In the genomic region with DNA sequence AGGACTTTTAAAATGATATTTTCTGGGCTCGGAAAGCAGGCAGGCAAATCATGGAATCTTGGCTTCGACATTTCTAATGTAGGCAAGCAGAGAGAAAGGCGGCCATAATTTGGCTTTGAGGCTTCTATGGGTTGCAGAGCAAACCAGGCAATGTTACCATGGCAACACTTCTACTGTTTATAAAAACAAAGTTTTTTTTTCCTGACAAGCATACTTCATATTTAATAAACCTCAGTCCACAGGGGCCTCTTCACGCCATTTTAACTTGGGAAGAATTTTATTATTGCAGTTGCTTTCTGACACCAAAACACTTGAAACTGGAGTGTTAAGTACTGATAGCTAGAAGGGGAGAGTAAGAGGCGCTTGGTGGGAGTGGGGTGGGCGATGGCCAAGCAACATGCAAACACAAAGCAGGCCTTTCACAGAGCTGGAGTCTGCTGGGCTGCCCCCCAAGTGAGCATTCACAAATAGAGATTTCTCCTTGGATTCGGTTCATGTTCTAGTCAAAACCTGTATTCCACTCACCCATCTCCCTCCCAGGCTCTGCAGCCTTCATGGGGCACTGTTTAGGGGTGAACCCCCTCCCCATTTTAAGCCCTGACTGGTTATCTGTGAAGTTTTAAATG, we compare ENCODE assay signal across 9 mouse cellular contexts. TPM values are rescaled to one million over a fixed set of nuclear protein-coding genes. Genes with fewer than 3 reads are reported as not detected.
DNase-seq lines count a peak whose midpoint lies in the region; ATAC-seq and TF ChIP-seq lines count a peak whose summit lies in the region.
"Had no signal": no experiment of that assay in that cellular context is flagged by ENCODE, and none has a peak within 500 bp of the region (broad histone marks: within the 10 kb centered on the region; RNA-seq: fewer than 3 reads in every experiment).

No protein-coding gene starts in this region.

- H3K4me3 ChIP-seq in kidney, postnatal 0 days (replicated peaks; ENCODE audit: low read depth, low read length) = no peak overlapping the region
- H3K4me3 ChIP-seq in kidney, embryonic 14.5 days (ENCODE audit: low read length) = no peak overlapping the region
- no peak overlapping the region for H3K4me3 ChIP-seq in embryonic facial prominence, embryonic 10.5 days
- no peak overlapping the region for H3K4me3 ChIP-seq in hindbrain, embryonic 15.5 days
- H3K4me3 ChIP-seq in midbrain, embryonic 16.5 days (ENCODE audit: low read depth, low read length) = no peak overlapping the region
- H3K4me3 ChIP-seq in kidney, embryonic 15.5 days (replicated peaks) = no peak overlapping the region

- no peaks in the 10 kb centered on the region for H3K36me3 ChIP-seq in kidney, postnatal 0 days (ENCODE audit: insufficient read depth, low read length)
- H3K36me3 ChIP-seq in kidney, embryonic 14.5 days (ENCODE audit: control insufficient read depth, insufficient read depth, low read length) = no peaks in the 10 kb centered on the region
- H3K36me3 ChIP-seq in embryonic facial prominence, embryonic 10.5 days (replicated peaks) = no peaks in the 10 kb centered on the region
- H3K36me3 ChIP-seq in hindbrain, embryonic 15.5 days = no peaks in the 10 kb centered on the region
- H3K36me3 ChIP-seq in midbrain, embryonic 16.5 days (ENCODE audit: control insufficient read depth, insufficient read depth, low read length) = no peaks in the 10 kb centered on the region
- H3K36me3 ChIP-seq in kidney, embryonic 15.5 days = no peaks in the 10 kb centered on the region

- 53% methylated on average over 7 of the region's 7 CpGs for WGBS in kidney, postnatal 0 days
- 61% methylated on average over 7 of the region's 7 CpGs for WGBS in kidney, embryonic 14.5 days
- WGBS in embryonic facial prominence, embryonic 10.5 days = 70% methylated on average over 7 of the region's 7 CpGs
- WGBS in hindbrain, embryonic 15.5 days = 25% methylated on average over 7 of the region's 7 CpGs
- 37% methylated on average over 7 of the region's 7 CpGs for WGBS in midbrain, embryonic 16.5 days
- 56% methylated on average over 7 of the region's 7 CpGs for WGBS in kidney, embryonic 15.5 days

- no peak overlapping the region for H3K27ac ChIP-seq in kidney, postnatal 0 days
- no peak overlapping the region for H3K27ac ChIP-seq in kidney, embryonic 14.5 days (ENCODE audit: low read depth, low read length)
- H3K27ac ChIP-seq in embryonic facial prominence, embryonic 10.5 days (replicated peaks) = peak overlapping the region; percentile 55
- H3K27ac ChIP-seq in hindbrain, embryonic 15.5 days (replicated peaks) = peak overlapping the region; percentile 80
- H3K27ac ChIP-seq in midbrain, embryonic 16.5 days (ENCODE audit: low read length) = peak overlapping the region; percentile 71
- no peak overlapping the region for H3K27ac ChIP-seq in kidney, embryonic 15.5 days

- H3K4me1 ChIP-seq in kidney, postnatal 0 days (replicated peaks; ENCODE audit: insufficient read depth, low read length) = peaks cover 10% of the 10 kb centered on the region
- H3K4me1 ChIP-seq in kidney, embryonic 14.5 days (ENCODE audit: control insufficient read depth, insufficient read depth, low read length) = peaks cover 27% of the 10 kb centered on the region
- peaks cover 31% of the 10 kb centered on the region for H3K4me1 ChIP-seq in embryonic facial prominence, embryonic 10.5 days
- H3K4me1 ChIP-seq in hindbrain, embryonic 15.5 days (replicated peaks) = peaks cover 38% of the 10 kb centered on the region
- peaks cover 10% of the 10 kb centered on the region for H3K4me1 ChIP-seq in midbrain, embryonic 16.5 days (ENCODE audit: control insufficient read depth, insufficient read depth, low read length)
- H3K4me1 ChIP-seq in kidney, embryonic 15.5 days = peaks cover 44% of the 10 kb centered on the region

- no peaks in the 10 kb centered on the region for H3K9me3 ChIP-seq in kidney, postnatal 0 days (replicated peaks; ENCODE audit: low read length)
- no peaks in the 10 kb centered on the region for H3K9me3 ChIP-seq in kidney, embryonic 14.5 days (ENCODE audit: control insufficient read depth, low read length)
- no peaks in the 10 kb centered on the region for H3K9me3 ChIP-seq in embryonic facial prominence, embryonic 10.5 days
- no peaks in the 10 kb centered on the region for H3K9me3 ChIP-seq in hindbrain, embryonic 15.5 days
- H3K9me3 ChIP-seq in midbrain, embryonic 16.5 days (replicated peaks; ENCODE audit: control insufficient read depth, low read length, poor library complexity, severe bottlenecking) = no peaks in the 10 kb centered on the region
- H3K9me3 ChIP-seq in kidney, embryonic 15.5 days (replicated peaks) = no peaks in the 10 kb centered on the region

- no peak overlapping the region for H3K4me2 ChIP-seq in kidney, postnatal 0 days (ENCODE audit: low read length)
- H3K4me2 ChIP-seq in kidney, embryonic 14.5 days (replicated peaks; ENCODE audit: low read depth, low read length) = no peak overlapping the region
- no peak overlapping the region for H3K4me2 ChIP-seq in hindbrain, embryonic 15.5 days
- no peak overlapping the region for H3K4me2 ChIP-seq in midbrain, embryonic 16.5 days (ENCODE audit: low read length)
- no peak overlapping the region for H3K4me2 ChIP-seq in kidney, embryonic 15.5 days

- no peak for TF ChIP-seq CTCF in kidney, postnatal 0 days (IDR thresholded peaks at IDR 0.05; ENCODE audit: low read depth)

- H3K27me3 ChIP-seq in kidney, postnatal 0 days (ENCODE audit: insufficient read depth, low read length) = no peaks in the 10 kb centered on the region
- no peaks in the 10 kb centered on the region for H3K27me3 ChIP-seq in kidney, embryonic 14.5 days (ENCODE audit: control insufficient read depth, insufficient read depth, low read length)
- H3K27me3 ChIP-seq in embryonic facial prominence, embryonic 10.5 days (replicated peaks; ENCODE audit: low read depth, poor library complexity, severe bottlenecking) = no peaks in the 10 kb centered on the region
- no peaks in the 10 kb centered on the region for H3K27me3 ChIP-seq in hindbrain, embryonic 15.5 days
- H3K27me3 ChIP-seq in midbrain, embryonic 16.5 days (ENCODE audit: control insufficient read depth, insufficient read depth, low read depth, low read length) = no peaks in the 10 kb centered on the region
- H3K27me3 ChIP-seq in kidney, embryonic 15.5 days = no peaks in the 10 kb centered on the region

- ATAC-seq in kidney, postnatal 0 days (replicated peaks; ENCODE audit: low FRiP score, low read depth) = no peak
- ATAC-seq in kidney, embryonic 14.5 days (ENCODE audit: low FRiP score, low TSS enrichment) = no peak
- ATAC-seq in hindbrain, embryonic 15.5 days (ENCODE audit: low FRiP score, low read depth) = peak; percentile 63
- ATAC-seq in midbrain, embryonic 16.5 days = peak; percentile 57
- ATAC-seq in kidney, embryonic 15.5 days (replicated peaks; ENCODE audit: low FRiP score) = no peak

- peak; percentile 47 for DNase-seq in kidney, postnatal 0 days (ENCODE audit: low spot score)
- DNase-seq in embryonic facial prominence, embryonic 10.5 days (ENCODE audit: low spot score) = no peak
- no peak for DNase-seq in spleen, adult 18-20 months
- no peak for DNase-seq in kidney, adult 8-10 months
- DNase-seq: kidney, postnatal 14 days had no signal

- H3K9ac ChIP-seq in kidney, postnatal 0 days (ENCODE audit: low read depth, low read length) = no peak overlapping the region
- H3K9ac ChIP-seq in kidney, embryonic 14.5 days (ENCODE audit: low read depth, low read length) = no peak overlapping the region
- H3K9ac ChIP-seq in hindbrain, embryonic 15.5 days = no peak overlapping the region
- H3K9ac ChIP-seq in midbrain, embryonic 16.5 days (ENCODE audit: low read depth, low read length) = no peak overlapping the region
- H3K9ac ChIP-seq in kidney, embryonic 15.5 days = no peak overlapping the region

RNA-seq across cellular contexts. Expression of a gene that starts 4.8 kb away (rescaled TPM):
- polyA plus RNA-seq in kidney, postnatal 0 days (2015; fragmentation: Nextera tagmentation; extraction: Ambion mirVana) = 0.17 and 0.19 TPM in 2 replicates
- polyA plus RNA-seq in kidney, embryonic 14.5 days (2014; fragmentation: Nextera tagmentation; extraction: Ambion mirVana) = 0.09 and 0.26 TPM in 2 replicates
- 0.12 TPM in 1 of 2 replicates, not detected in the other for polyA plus RNA-seq in embryonic facial prominence, embryonic 10.5 days (2016; fragmentation: Nextera tagmentation; extraction: Ambion mirVana)
- polyA plus RNA-seq in hindbrain, embryonic 15.5 days (2015; fragmentation: Nextera tagmentation; extraction: Ambion mirVana) = 0.18 and 0.28 TPM in 2 replicates
- polyA plus RNA-seq in midbrain, embryonic 16.5 days (2015; fragmentation: Nextera tagmentation; extraction: Ambion mirVana) = 0.19 TPM in 1 of 2 replicates, not detected in the other
- polyA plus RNA-seq in kidney, embryonic 15.5 days (2015; fragmentation: Nextera tagmentation; extraction: Ambion mirVana) = 0.14 and 0.38 TPM in 2 replicates

RNA-seq across cellular contexts. Expression of a gene that starts 57.1 kb away (rescaled TPM):
- polyA plus RNA-seq in kidney, postnatal 0 days (2015; fragmentation: Nextera tagmentation; extraction: Ambion mirVana) = 13.1 and 13.3 TPM in 2 replicates
- 16.8 and 22.3 TPM in 2 replicates for polyA plus RNA-seq in kidney, embryonic 14.5 days (2014; fragmentation: Nextera tagmentation; extraction: Ambion mirVana)
- polyA plus RNA-seq in embryonic facial prominence, embryonic 10.5 days (2016; fragmentation: Nextera tagmentation; extraction: Ambion mirVana) = 17.0 and 17.5 TPM in 2 replicates
- polyA plus RNA-seq in hindbrain, embryonic 15.5 days (2015; fragmentation: Nextera tagmentation; extraction: Ambion mirVana) = 20.2 and 20.5 TPM in 2 replicates
- polyA plus RNA-seq in midbrain, embryonic 16.5 days (2015; fragmentation: Nextera tagmentation; extraction: Ambion mirVana) = 28.4 and 30.0 TPM in 2 replicates
- polyA plus RNA-seq in kidney, embryonic 15.5 days (2015; fragmentation: Nextera tagmentation; extraction: Ambion mirVana) = 19.8 and 22.0 TPM in 2 replicates

Comparison
In these comparisons a context has a peak if more than half of its experiments do, and no peak if none do; other contexts are left out.
1. ATAC-seq: peak in hindbrain, embryonic 15.5 days (single experiment) and midbrain, embryonic 16.5 days (single experiment); none in kidney, postnatal 0 days (single experiment), kidney, embryonic 14.5 days (single experiment) and kidney, embryonic 15.5 days (single experiment).
2. H3K27ac ChIP-seq: peak in embryonic facial prominence, embryonic 10.5 days (single experiment), hindbrain, embryonic 15.5 days (single experiment) and midbrain, embryonic 16.5 days (single experiment); none in kidney, postnatal 0 days (single experiment), kidney, embryonic 14.5 days (single experiment) and kidney, embryonic 15.5 days (single experiment).